Mouse (Mus musculus) kidney, postnatal 4 days (tissue): Measurements from ENCODE around the gene Ly6g6f.
A peak's percentile ranks its signal among the peaks of the same experiment; 100 is the strongest.

Experiments used
- DNase-seq, 2 experiments: peaks; one replicate each; pipeline ENCODE4 v3.0.0; 2021; ENCODE audit warnings: mixed read lengths in 2 of 2

Gene Ly6g6f

DNA sequence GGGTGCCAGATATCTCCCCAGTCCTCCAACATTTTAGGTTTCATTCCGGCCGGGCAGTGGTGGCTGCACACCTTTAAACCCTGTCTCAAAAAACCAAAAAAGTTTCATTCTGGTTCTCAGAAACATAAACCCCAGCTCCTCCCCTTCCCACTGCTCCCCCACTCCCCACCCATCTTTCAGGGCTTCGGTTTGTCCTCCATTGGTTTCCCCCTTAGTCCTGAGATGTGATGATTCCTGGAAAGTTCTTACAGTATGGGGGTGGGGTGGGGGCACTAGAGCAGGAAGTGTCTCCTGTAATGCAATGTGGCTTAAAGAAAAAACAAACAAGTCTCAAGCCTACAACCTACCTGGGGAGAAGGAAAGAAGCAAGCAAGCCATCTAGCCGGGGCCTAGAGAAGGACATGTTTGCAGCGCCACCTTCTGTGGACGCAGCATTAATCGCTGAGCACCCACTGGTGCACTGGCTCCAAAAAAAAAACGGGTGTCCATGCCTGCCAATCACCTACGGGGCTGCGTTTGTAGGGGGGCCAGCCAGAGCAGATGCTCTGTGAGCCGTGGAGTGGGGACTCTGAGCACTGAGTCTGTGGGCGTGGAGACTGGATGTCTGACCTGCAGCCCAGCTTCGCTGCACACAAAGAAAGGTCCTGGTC lies 20.5 kb upstream of the Ly6g6f start:
- peak; percentile 69 to 82 for DNase-seq

DNA sequence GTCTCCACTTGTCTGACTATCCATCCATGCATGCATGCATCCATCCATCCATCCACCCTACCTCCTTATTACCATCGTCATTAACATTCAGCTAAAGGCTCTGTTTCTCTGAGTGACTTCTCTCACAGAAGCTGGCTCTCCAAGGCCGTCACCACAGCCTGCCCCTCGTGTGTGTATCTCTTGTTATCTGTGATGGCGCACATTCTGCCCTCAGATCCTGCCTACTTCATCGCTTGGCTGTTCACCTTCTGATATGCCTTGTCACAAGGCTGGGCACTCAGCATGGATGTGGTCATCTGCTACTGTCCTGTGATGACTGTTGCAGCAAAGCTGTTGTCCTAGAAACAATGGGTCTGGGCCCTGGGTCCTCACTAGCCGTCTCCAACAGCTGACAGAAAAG lies 19.3 kb upstream of the Ly6g6f start:
- no peak for DNase-seq

DNA sequence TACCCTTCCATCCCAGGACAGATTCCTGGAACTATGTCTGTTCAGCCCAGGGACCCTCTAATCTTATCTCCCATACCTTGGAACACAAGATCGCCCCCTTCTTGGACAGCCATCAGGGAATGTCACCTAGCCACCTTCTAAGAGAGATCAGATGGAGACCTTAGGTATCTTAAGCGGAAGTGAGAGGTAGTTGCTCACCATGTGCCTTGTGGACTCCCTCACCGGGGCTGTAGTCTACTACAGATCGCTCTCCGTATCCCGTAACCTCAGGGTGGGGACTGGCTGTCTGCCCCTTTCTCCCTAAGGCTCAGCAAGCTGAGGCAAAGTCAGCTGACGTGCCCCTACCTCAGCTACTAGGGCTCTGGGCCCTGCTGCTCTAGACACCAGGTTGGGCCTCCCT lies 18.7 kb upstream of the Ly6g6f start:
- no peak for DNase-seq

DNA sequence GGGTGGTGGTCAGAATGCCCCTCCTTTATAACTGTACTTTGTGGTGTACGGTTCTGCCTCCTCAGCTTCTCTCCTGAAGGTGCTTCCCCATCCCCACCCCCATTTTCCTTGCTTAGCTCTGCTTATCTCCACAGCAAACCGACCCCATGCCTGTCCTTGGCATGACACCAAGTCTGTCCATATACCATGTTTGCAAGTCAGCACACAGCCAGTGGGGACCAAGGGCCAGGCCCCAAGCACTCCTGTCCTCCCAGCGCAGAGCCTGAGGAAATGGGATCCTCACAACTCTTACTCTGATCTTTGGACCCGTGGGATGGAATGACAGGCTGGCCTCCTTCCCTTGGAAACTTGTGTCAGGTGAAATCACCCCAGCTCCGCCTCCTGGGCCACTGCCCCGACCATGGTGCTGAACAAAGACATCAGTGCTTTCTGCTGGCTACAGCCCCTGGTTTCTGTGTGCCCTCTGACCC lies 17.8 kb upstream of the Ly6g6f start:
- DNase-seq = peak; percentile 52 to 68

- DNase-seq = no peak
Observed at GRCm38 (mm10) chr17:35102299-35102698, 16.9 kb upstream of the Ly6g6f start.

GRCm38 (mm10) chr17:35101161-35101560 lies 15.8 kb upstream of the Ly6g6f start:
- no peak for DNase-seq

DNA sequence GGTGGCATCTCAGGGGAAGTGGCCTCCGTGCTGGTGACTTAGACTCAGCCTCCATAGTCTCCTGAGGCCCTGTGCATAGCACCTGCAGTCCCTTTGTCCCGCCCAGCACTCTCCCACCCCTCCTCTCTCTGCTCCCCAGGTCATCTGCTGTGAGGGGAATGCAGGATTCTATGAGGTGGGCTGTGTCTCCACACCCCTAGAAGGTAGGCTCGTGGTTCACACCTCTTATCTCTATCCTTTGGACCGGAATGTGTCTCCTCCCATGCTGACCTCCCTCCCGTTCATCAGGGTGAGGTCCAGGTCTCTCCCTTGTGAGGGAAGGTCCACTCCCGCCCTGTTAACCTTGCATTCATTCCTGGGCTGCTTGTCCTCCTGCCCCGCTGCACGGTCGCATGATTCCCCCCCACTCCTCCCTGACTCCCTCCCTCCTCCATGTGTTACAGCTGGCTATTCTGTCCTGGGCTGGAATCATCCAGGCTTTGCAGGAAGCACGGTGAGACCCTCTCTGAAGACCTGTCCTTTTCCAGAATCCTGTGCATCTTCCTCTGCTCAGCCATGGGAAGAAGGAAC lies 14.9 kb upstream of the Ly6g6f start:
- DNase-seq = peak; percentile 60 to 78

GRCm38 (mm10) chr17:35097164-35097655 lies 11.8 kb upstream of the Ly6g6f start:
- peak; percentile 69 to 75 for DNase-seq

- no peak for DNase-seq
Observed at GRCm38 (mm10) chr17:35096597-35096996, 11.2 kb upstream of the Ly6g6f start.

DNA sequence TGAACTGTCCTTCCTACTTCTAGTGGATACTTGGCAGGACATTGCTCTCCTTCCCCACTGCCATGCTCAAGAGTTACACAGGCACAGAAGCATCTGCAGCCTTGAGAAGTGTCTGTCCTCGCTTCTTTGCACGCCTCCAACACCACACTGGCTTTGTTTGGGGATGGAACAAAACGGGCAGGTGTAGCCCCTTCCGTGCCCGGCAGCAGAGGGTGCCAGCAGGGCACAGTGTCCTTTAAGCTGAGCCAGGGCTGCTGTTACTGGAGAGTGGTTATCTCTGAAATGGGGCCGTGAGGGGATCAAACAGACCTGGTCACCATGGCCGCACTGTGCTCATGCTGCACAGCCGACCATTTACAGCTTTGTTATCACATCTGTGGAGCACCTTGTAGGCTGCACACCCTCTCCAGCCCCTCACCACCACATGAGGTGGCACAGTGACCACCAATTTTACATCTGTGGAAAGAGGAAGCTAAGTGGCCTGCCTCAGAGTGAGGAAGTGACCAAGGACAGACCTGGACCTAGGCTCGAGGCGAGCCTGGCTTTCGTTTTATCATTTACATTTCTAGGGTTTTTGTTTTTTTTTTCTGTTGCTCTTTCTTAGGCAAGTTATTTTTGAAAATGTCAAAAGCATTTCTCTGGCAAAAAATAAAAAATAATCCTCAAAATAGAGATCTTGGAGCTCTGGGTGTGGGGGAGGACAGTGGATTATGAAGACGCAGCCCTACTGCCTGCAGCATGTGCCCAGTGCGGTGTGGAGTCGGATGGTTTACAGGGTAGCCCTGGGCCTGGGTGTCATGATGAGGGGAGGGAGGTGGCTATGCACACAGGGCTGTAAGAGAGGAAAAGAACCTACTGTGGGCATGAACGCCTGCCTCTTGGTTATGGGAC lies 9.3 kb upstream of the Ly6g6f start:
- DNase-seq = no peak

GRCm38 (mm10) chr17:35092403-35093198 lies 7.2 kb upstream of the Ly6g6f start:
- no peak for DNase-seq

DNA sequence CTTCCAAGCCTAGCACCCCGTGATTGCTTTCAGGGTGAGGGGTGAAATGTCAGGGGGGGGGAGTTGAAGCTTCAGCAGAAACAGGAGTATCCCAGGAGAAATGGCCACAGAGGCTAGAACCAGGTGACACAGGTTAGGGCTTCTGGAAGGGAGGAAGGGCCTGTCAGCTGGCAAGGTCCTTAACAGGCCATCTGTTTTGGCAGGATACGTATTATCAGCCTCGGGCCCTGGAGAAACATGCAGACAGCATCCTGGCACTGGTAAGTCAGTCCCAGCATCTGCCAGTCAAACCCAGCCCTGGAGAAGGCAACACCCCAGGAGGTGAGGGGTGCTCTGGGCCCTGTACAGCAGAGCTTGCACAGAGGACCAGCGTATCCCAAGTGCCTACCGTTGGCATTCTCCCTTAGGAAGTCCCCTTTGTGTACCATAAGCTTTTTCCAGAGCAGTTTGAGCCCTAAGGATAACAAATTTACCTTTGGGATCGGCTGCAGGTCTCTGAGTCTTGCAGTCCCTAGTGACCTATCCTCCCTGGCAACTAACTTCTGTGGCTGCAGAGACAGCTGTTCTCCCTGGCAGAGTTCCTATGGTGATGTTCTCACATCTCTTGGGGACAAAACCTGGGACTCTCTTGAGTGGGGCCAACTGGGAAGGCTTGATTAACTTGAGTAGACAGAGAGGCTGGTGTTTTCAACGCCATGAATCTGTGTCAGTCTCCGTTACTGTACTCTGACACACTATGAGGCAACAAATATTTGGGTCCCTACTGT lies 4.9 kb upstream of the Ly6g6f start:
- no peak for DNase-seq

DNA sequence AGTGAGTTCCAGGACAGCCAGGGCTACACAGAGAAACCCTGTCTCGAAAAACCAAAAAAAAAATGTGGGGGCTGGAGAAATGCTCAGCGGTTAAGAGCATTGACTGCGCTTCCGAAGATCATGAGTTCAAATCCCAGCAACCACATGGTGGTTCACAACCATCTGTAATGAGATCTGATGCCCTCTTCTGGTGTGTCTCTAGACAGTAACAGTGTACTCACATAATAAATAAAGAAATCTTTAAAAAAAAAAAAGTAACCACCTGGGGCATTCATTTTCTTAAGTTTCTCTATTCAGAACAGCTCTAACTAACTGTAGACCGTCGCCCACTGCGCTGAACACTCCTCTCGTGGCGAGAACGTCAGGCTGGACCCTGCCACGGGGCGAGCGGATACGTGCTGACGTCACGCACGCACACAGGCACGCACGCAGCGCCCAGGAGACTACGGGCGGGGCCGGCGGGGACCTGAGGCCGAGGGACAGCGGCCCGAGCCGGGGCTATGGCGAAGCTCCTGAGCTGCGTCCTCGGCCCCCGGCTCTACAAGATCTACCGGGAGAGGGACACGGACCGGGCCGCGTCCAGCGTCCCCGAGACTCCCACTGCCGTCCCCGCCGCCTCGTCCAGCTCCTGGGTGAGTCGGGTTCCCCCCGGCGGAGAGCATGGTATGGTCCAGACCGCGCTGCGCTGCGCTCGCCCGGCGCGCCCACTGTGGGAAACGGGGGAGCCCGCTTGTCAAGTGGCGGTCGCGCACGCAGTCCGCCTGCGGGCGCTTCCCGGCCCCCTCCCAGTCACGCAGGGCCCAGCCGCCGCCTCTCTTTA lies 3.6 kb upstream of the Ly6g6f start, which contains the start of gene Abhd16a:
TSS of gene Abhd16a (plus strand) at position 439 of the 820 bp plus-strand sequence.
- peak; percentile 96 to 98 for DNase-seq

DNA sequence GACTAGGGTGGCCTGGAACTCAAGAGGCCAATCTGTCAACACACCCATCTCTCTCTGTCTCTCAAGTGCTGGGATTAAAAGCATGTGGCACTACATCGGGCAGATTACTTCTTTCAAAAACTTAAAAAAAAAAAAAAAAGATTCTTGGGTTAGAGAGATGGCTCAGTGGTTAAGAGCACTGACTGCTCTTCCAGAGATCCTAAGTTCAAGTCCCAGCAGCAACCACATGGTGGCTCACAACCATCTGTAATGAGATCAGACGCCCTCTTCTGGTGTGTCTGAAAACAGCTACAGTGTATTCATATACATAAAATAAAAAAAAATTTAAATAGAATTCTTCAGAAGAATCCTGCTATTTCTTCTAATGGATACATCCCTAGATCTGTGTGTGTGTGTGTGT lies 2.7 kb upstream of the Ly6g6f start:
- no peak for DNase-seq

GRCm38 (mm10) chr17:35083929-35084497 lies 1.4 kb downstream of the Ly6g6f start:
- DNase-seq = no peak

GRCm38 (mm10) chr17:35082841-35083576 lies 2.4 kb downstream of the Ly6g6f start:
- DNase-seq = no peak

DNA sequence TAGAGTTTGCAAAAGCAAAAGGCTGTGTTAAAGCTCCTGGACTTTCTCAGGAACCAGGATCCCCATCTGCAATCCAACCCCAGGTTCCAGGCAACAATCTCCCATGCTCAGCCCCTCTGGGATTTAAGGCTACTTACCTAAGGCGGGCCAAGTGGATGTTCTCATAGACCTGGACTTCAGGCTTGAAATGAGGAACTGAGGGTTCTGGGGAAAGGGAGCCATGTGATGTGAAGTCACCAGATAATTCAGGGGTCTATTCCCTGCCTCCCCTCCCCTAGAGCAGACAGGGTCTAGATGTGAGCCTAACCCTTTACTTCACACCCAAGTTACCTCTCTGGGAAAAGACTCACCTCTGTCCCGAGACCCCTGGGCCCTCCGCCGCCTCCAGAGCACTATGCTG lies 4.7 kb downstream of the Ly6g6f start:
- no peak for DNase-seq

DNA sequence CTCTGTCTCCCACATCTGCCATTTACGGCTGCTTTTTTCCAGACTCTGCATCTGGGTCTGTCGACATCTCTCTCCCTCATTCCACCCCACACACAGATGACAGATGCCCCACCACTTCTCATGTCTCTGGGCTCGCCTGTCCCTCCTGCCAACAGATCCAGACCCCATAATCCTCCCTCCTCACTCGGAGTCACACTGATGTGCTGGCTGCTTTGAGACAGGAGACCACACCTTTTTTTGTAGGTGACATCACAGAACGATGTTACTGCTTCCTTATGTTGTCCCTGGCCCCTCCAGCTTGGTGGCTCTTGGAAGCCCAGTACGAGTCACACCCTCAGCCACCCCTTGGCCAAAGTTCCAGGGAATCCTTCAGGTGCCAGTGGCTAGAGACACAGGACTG lies 5.2 kb downstream of the Ly6g6f start:
- no peak for DNase-seq

DNA sequence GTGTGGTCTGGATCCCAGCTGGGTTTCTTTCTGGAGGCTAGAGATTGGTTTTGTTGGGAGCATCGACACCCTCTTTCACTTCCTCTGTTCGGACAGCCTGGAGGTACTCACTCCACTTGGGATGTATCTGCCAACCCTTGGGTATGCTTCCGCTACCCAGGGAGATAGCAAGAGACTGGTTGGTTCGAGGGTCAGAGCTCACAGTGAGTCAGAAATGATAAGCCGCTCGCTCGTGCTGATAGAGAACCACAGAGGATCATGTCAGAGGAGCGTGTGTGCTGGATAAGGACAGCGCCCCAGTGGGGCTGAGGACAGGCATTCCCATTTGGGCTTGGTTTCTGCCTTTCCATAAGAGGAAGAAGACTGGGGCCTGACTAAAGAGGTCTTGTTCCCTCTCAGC lies 5.6 kb downstream of the Ly6g6f start:
- no peak for DNase-seq

DNA sequence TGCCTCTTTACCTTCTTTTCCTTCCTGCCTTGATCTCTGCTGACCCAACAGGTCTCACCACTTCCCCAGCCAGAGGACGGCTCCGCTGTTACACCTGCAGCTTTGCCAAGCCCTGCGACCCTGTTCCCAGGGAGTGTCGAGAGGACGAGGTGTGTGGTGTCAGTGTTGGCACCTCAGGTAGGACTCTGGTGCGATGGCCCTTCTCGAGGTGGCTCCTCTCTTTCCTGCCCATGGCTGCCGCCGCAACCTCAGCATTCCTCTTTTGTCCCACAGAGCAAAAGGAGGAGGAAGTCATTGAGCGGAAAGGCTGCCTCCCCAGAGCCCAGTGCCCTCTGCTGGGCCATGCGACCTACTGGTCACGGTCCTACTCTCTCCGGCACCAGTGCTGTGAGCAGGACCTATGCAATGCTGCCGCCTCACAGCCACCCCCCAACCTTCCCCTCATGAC lies 7.6 kb downstream of the Ly6g6f start, which contains the start of gene Ly6g6d:
TSS of gene Ly6g6d (minus strand) at position 280 of the 448 bp plus-strand sequence.
- peak; percentile 76 to 86 for DNase-seq
